Comparison of ENCODE assay signal across 8 mouse cellular contexts in genomic region chr11:21091067-21091427, GRCm38 (mm10). TPM values are rescaled to one million over a fixed set of nuclear protein-coding genes. Genes with fewer than 3 reads are reported as not detected.
DNase-seq lines count a peak whose midpoint lies in the region; ATAC-seq and TF ChIP-seq lines count a peak whose summit lies in the region.

Gene Peli1, plus strand, starts transcription at chr11:21091291.

- peak within 1 kb of the TSS; percentile 99 for H3K9ac ChIP-seq in forebrain, embryonic 12.5 days
- peak within 1 kb of the TSS; percentile 94 for H3K9ac ChIP-seq in heart, postnatal 0 days (replicated peaks; ENCODE audit: low read depth, low read length)
- H3K9ac ChIP-seq in liver, embryonic 16.5 days (ENCODE audit: low read depth, low read length): peak within 1 kb of the TSS; percentile 98
- peak within 1 kb of the TSS; percentile 99 for H3K9ac ChIP-seq in neural tube, embryonic 13.5 days

- H3K27ac ChIP-seq in forebrain, embryonic 12.5 days: peak within 1 kb of the TSS; percentile 100
- peak within 1 kb of the TSS; percentile 99 for H3K27ac ChIP-seq in heart, postnatal 0 days (ENCODE audit: low read depth)
- H3K27ac ChIP-seq in liver, embryonic 16.5 days (ENCODE audit: low read length): peak within 1 kb of the TSS; percentile 95
- peak within 1 kb of the TSS; percentile 100 for H3K27ac ChIP-seq in neural tube, embryonic 13.5 days (replicated peaks)
- peak within 1 kb of the TSS; percentile 92 for H3K27ac ChIP-seq in testis, adult 2 months (ENCODE audit: control insufficient read depth, insufficient read depth, low read depth, low read length)

- H3K4me1 ChIP-seq in E14TG2a.4 (replicated peaks; ENCODE audit: low read depth, low read length): peaks cover 23% of the 10 kb centered on the region
- H3K4me1 ChIP-seq in forebrain, embryonic 12.5 days: peaks cover 11% of the 10 kb centered on the region
- H3K4me1 ChIP-seq in heart, postnatal 0 days (ENCODE audit: control insufficient read depth, insufficient read depth): peaks cover 15% of the 10 kb centered on the region
- H3K4me1 ChIP-seq in liver, embryonic 16.5 days (ENCODE audit: control insufficient read depth, low read depth, low read length): peaks cover 10% of the 10 kb centered on the region
- peaks cover 23% of the 10 kb centered on the region for H3K4me1 ChIP-seq in neural tube, embryonic 13.5 days (replicated peaks)
- peaks cover 3% of the 10 kb centered on the region for H3K4me1 ChIP-seq in testis, adult 2 months (ENCODE audit: control insufficient read depth, insufficient read depth, low read length)

- H3K4me3 ChIP-seq in E14TG2a.4 (replicated peaks; ENCODE audit: low read length): peak within 1 kb of the TSS; percentile 92
- peak within 1 kb of the TSS; percentile 94 for H3K4me3 ChIP-seq in forebrain, embryonic 12.5 days (replicated peaks)
- H3K4me3 ChIP-seq in heart, postnatal 0 days (ENCODE audit: low read depth, low read length): peak within 1 kb of the TSS; percentile 92
- H3K4me3 ChIP-seq in liver, embryonic 16.5 days (ENCODE audit: low read depth, low read length): peak within 1 kb of the TSS; percentile 98
- peak within 1 kb of the TSS; percentile 82 for H3K4me3 ChIP-seq in neural tube, embryonic 13.5 days
- peak within 1 kb of the TSS; percentile 94 for H3K4me3 ChIP-seq in testis, adult 2 months (ENCODE audit: control insufficient read depth, low read depth, low read length)

- 0% methylated on average over 24 of the region's 24 CpGs for WGBS in forebrain, embryonic 12.5 days
- WGBS in heart, postnatal 0 days: 0% methylated on average over 23 of the region's 24 CpGs
- WGBS in liver, embryonic 16.5 days (ENCODE audit: insufficient replicate concordance): under 1% methylated on average over 23 of the region's 24 CpGs
- whole genome bisulfite sequencing in neural tube, embryonic 13.5 days: under 1% methylated on average over 24 of the region's 24 CpGs

- peak; percentile 99 for ATAC-seq in forebrain, embryonic 12.5 days (ENCODE audit: low FRiP score)
- ATAC-seq in heart, postnatal 0 days (ENCODE audit: insufficient read depth, low read depth): peak; percentile 100
- peak; percentile 99 for ATAC-seq in liver, embryonic 16.5 days (ENCODE audit: low read depth)
- peak; percentile 100 for ATAC-seq in neural tube, embryonic 13.5 days (ENCODE audit: low read depth)

- TF ChIP-seq EP300 in heart, postnatal 0 days (IDR thresholded peaks at IDR 0.05; ENCODE audit: low read depth): no peak

- H3K27me3 ChIP-seq in E14TG2a.4 (ENCODE audit: insufficient read depth, low read length): no peaks in the 10 kb centered on the region
- no peaks in the 10 kb centered on the region for H3K27me3 ChIP-seq in forebrain, embryonic 12.5 days
- H3K27me3 ChIP-seq in heart, postnatal 0 days (ENCODE audit: control insufficient read depth, insufficient read depth, low read length): no peaks in the 10 kb centered on the region
- peaks cover 4% of the 10 kb centered on the region for H3K27me3 ChIP-seq in liver, embryonic 16.5 days (ENCODE audit: control insufficient read depth, insufficient read depth, low read depth, low read length)
- no peaks in the 10 kb centered on the region for H3K27me3 ChIP-seq in neural tube, embryonic 13.5 days
- H3K27me3 ChIP-seq in testis, adult 2 months (ENCODE audit: control insufficient read depth, insufficient read depth, low read length): no peaks in the 10 kb centered on the region

- TF ChIP-seq POLR2A in testis, adult 2 months (IDR thresholded peaks at IDR 0.05; ENCODE audit: control insufficient read depth, low read depth, low read length): peak; percentile 94

- no peak for TF ChIP-seq CTCF in E14TG2a.4 (conservative IDR thresholded peaks at IDR 0.05; ENCODE audit: low read length)
- TF ChIP-seq CTCF in heart, postnatal 0 days (IDR thresholded peaks at IDR 0.05; ENCODE audit: low read depth): 0 out of 2 replicates have a peak, but pooled peaks have one; percentile 4
- TF ChIP-seq CTCF in testis, adult 2 months (IDR thresholded peaks at IDR 0.05; ENCODE audit: control insufficient read depth, insufficient read depth, insufficient replicate concordance, low read depth, low read length): no peak

- DNase-seq in c-Kit-positive CD71-positive TER-119-positive erythroid progenitor cells, embryonic 14.5 days (ENCODE audit: low spot score): peak; percentile 93
- peak; percentile 99 for DNase-seq in heart, postnatal 0 days (ENCODE audit: low spot score)
- peak; percentile 96 to 98 for DNase-seq in kidney, postnatal 4 days

- H3K9me3 ChIP-seq in E14TG2a.4 (ENCODE audit: low read length): no peaks in the 10 kb centered on the region
- H3K9me3 ChIP-seq in forebrain, embryonic 12.5 days: no peaks in the 10 kb centered on the region
- no peaks in the 10 kb centered on the region for H3K9me3 ChIP-seq in heart, postnatal 0 days (replicated peaks; ENCODE audit: control insufficient read depth, low read length)
- H3K9me3 ChIP-seq in liver, embryonic 16.5 days (replicated peaks; ENCODE audit: control insufficient read depth, low read length): no peaks in the 10 kb centered on the region
- no peaks in the 10 kb centered on the region for H3K9me3 ChIP-seq in neural tube, embryonic 13.5 days

- peak within 1 kb of the TSS; percentile 61 for H3K4me2 ChIP-seq in forebrain, embryonic 12.5 days
- H3K4me2 ChIP-seq in heart, postnatal 0 days (ENCODE audit: low read depth, low read length): peak within 1 kb of the TSS; percentile 73
- H3K4me2 ChIP-seq in liver, embryonic 16.5 days (ENCODE audit: low read depth, low read length): peak within 1 kb of the TSS; percentile 68
- peak within 1 kb of the TSS; percentile 78 for H3K4me2 ChIP-seq in neural tube, embryonic 13.5 days

- no peaks in the 10 kb centered on the region for H3K36me3 ChIP-seq in E14TG2a.4 (ENCODE audit: insufficient read depth, low read length)
- no peaks in the 10 kb centered on the region for H3K36me3 ChIP-seq in forebrain, embryonic 12.5 days (replicated peaks)
- no peaks in the 10 kb centered on the region for H3K36me3 ChIP-seq in heart, postnatal 0 days (replicated peaks; ENCODE audit: control insufficient read depth, insufficient read depth, low read length)
- H3K36me3 ChIP-seq in liver, embryonic 16.5 days (ENCODE audit: control insufficient read depth, insufficient read depth): no peaks in the 10 kb centered on the region
- H3K36me3 ChIP-seq in neural tube, embryonic 13.5 days: no peaks in the 10 kb centered on the region
- no peaks in the 10 kb centered on the region for H3K36me3 ChIP-seq in testis, adult 2 months (ENCODE audit: control insufficient read depth, insufficient read depth, low read length)

RNA-seq across cellular contexts. Expression of gene Peli1, which starts in this region (rescaled TPM):
- 103 and 107 TPM in 2 replicates for polyA plus RNA-seq in forebrain, embryonic 12.5 days (2016; fragmentation: Nextera tagmentation; extraction: Ambion mirVana)
- 12.9 and 19.6 TPM in 2 replicates for total RNA-seq in heart, postnatal 0 days (2014; rRNA removed; ENCODE audit: low replicate concordance)
- 14.7 and 16.3 TPM in 2 replicates for polyA plus RNA-seq in heart, postnatal 0 days (2015; fragmentation: Nextera tagmentation; extraction: Ambion mirVana)
- 9.4 and 9.6 TPM in 2 replicates for polyA plus RNA-seq in liver, embryonic 16.5 days (2015; fragmentation: Nextera tagmentation; extraction: Ambion mirVana)
- 87.1 and 89.6 TPM in 2 replicates for polyA plus RNA-seq in neural tube, embryonic 13.5 days (2015; fragmentation: Nextera tagmentation; extraction: Ambion mirVana)
- 4.7 and 5.2 TPM in 2 replicates for polyA plus RNA-seq in testis, adult 2 months (2012; rRNA removed)

Comparison
In these comparisons a context has a peak if more than half of its experiments do, and no peak if none do; other contexts are left out.
1. Peak in every context shown above with its lines: DNase-seq, ATAC-seq, H3K4me3 ChIP-seq and H3K27ac ChIP-seq.